Mouse (Mus musculus) spleen, postnatal 4 days (tissue): Measurements from ENCODE around the gene Cep97.
"Not testable (repeated sequence)": the region's sequence is repeated elsewhere in the genome, so short reads cannot be mapped to it uniquely, and the experiment has no call there.

Experiments
- DNase-seq, 2 experiments: peaks; one replicate each; pipeline ENCODE4 v3.0.0; 2022; ENCODE audit warnings: low spot score in 2 of 2

The Cep97 gene

DNA sequence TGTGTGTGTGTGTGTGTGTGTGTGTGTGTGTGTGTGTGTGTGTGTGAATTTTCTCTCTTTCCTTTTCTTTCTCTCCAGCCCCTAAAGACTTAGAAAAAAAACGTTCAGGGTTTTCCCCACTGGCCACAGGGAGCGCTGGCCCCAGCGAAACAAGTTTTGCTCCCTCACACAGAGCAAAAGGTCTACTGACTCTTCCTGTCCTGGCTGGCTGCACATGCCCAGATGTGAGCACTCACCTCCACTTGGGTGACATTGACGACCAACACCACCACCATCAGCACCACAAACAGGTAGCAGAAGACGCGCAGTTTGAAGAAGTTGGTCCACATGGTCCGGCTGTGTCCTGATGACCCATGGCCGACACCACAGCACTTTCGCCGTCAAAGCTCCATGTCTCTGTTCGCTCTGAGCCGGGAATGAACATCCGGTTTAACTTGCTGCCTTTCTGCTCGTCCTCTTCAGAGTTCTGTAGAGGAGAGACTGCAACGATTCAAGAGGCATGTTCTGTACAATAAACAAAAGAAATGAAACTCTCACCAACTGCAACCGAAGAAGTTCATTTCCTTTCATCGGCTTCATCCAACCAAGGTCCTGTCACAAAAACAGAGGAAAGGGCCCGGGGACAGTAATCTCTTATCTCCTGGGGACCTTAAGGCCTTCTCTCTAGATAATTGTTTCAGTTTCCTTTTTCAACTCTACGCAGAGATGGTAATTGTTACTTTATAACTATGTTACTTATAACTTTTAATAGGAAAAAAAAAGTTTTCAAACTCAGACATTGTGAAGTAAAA, 44.1 kb downstream of the Cep97 start:
- DNase-seq: no peak

DNA sequence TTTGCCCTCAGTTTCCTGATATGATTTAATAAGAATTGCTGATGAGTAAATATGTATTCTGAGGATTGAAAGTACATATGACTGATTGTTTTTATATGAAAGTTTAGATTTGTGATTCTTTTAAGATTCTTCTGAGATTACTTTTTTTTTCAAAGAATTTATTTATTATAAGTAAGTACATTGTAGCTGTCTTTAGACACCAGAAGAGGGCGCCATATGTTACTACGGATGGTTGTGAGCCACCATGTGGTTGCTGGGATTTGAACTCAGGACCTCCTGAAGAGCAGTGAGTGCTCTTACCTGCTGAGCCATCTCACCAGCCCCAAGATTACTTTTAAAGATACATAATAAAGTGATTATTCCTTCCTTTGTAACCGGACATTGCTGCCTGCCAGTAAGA, 45.2 kb downstream of the Cep97 start:
- no peak for DNase-seq

DNA sequence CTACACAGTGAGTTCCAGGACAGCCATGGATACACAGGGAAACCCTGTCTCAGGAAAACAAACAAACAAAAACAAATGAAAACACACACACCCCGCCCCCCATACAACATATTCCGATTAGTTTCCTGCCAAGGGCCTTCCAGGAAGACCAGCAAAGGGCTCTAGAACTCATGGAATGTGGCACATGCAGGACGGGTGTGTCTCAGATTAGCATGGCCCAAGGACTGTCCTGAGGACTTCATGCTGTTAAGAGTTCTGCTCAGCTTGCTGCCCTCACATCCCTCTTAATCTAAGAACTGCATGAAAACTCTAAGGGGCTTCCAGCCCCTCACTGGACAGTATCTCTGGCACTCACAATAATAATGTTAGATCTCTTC, 46.1 kb downstream of the Cep97 start:
- DNase-seq: no peak

DNA sequence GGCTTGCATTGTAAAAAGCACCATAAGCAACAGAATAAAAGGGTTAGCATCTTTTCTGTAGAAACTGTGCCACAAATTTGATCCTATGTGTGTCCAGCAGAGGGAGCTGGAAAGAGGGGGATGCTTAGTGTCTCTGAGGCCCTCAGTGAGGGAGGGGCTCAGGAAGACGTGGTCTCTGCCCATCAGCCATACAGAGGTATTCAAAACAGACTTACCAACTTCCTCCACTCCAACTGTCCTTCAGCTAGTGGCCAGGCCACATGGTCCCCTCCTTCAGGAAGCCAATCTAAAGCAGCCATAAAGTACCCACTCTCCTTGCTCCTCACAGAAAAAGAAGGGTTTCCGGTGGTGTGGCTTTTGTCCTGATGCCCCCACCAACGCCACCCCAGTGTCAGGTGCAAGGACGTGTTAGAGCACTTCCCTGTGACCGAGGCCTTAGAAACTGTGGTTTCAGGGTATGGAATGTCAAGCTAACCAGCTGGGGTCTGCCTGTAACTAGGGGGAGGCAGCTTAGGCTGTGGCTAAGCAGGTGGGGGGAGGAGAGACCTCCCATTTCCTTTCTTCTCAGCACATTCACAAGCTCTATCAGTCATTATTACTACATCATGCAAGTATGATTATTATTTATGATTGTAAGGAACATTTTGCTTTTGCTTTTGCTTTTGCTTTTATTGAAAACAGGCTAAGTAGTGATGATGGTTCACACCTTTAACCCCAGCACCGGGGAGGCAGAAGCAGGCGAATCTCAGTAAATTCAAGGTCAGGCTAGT, 46.7 kb downstream of the Cep97 start:
- DNase-seq: no peak

DNA sequence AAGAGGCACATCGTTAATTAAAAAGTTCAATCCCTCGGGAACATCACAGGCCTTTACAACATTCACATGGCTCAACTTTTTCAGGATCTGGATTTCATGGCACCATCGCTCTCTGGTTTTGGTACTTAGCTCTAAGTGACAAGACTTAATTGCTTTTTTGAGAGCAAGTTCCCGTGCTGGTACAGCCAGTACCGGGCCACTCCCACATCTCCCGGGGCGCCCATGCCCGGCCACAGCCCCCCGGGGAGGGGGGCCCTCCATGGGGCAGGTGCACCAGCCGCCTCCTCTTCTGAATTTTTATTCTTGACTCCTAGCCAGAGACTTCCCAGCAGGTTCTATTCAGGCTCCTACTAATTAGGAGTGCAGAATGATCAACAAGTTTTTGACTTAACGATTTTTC, 50.4 kb downstream of the Cep97 start:
- no peak for DNase-seq

DNA sequence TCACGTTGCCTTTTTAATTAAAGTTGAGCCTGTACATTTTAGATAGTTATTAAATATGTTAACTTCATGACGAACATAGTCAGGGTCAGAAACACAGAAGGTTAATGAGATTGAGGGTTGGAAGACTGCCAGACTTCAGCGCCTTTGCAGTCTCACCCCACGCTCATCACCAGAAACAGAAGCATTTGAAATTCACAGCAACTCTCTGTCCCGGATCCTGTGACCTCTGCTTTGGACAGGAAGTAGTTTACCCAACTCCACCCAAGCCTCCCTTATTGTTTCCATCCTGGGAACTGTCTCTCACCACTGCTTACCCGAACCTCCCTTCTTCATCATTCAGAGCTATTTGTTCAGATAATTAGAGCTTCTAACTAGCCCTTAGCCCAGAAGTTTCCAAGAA, 58.6 kb downstream of the Cep97 start:
- DNase-seq: no peak

DNA sequence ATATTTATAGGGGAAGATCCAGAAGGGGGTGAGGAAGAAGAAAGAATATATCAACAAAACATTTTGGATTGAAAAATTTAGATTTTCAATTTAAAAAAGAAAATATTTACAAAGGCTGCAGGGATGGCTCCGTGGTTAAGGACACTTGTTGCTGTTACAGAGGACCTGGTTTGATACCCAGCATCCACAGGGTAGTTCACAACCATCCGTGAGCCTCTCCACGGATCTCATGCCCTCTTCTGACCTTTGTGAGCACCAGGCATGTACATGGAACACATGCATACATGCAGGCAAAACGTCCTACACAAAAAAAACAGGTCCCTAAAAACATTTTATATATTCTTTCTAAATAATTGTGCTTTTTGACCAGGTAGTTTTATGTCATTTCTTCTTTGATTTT, 70.8 kb downstream of the Cep97 start:
- no peak for DNase-seq

DNA sequence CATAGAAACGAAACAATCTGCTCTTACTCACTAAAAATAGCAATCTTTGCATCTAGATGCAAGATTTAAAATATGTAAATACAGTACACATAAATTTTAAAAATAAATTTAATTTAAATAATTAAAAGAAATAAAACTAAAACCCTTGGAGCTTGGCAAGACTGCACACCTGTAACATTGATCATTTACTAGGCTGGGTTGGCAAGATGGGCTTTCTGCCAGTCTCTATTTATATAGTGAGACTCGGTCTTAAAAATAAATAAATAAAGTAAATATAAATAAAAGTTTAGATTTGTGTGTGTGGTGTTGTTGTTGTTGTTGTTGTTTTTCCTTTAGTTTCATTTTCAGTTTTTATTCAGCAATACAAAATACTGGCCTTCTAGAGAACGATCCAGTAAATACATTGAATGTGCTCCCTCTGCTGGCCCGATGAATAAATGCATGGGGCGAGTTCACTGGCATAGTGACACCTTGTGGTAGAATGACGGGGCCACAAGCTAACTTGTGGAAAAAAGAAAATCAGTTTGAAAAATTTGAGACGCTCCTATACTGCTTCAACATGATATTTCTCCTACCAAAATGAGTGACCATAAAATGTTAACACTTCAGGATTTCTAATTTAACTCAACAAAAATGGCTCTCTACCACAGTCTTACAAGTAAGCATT, 71.4 kb downstream of the Cep97 start:
- peak; percentile 71 to 83 for DNase-seq

DNA sequence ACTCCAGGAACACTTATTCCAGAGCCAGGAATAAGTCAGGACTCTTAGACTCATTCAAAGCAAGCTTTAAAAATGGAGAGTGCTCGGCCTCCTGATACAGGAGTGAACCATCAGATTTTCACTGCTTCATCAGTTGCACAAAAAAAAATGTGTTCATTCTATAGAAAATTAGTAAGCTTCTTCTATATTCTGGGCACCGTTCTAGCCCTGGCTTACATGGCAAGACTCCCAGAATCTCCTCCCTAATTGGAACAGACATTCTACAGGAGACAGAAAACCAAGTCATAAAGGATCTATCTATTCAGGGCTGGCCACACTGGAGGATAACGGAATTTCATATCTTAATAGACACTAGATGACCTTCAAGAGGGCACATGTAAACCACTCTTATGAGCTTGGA, 73.6 kb downstream of the Cep97 start:
- DNase-seq: no peak

DNA sequence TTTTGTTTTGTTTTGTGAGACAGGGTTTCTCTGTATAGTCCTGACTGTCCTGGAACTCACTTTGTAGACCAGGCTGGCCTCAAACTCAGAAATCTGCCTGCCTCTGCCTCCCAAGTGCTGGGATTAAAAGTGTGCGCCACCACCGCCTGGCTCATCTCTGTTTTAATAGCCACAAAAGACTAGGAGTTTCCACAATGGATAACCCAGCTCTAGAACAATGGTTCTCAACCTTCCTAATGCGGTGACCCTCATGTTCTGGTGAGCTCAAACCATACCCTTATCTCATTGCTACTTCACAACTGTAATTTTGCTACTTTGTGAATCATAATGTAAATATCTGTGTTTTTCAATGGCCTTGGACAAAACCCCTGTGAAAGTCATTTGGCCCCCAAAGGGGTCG, 75.2 kb downstream of the Cep97 start:
- not testable (repeated sequence) for DNase-seq

DNA sequence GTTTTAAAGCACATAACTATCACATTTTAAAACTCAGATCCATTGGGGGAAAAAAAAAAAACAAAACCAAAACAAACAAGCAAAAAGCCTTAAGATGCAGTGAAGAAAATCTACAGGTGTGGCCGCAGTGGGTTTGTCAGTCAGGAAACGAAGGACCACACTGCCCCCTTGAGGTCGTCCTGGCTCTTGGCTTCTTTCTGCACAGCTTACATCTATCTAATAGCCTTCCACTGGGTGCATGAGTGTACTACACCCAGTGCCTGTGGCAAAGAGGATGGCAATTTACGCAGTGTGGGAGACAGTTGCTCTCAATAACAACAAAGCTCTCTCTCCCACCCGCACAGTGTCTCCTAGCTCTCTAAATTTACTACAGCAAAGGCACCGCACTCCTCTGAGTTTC, 76.2 kb downstream of the Cep97 start:
- DNase-seq: peak; percentile 65 to 87

DNA sequence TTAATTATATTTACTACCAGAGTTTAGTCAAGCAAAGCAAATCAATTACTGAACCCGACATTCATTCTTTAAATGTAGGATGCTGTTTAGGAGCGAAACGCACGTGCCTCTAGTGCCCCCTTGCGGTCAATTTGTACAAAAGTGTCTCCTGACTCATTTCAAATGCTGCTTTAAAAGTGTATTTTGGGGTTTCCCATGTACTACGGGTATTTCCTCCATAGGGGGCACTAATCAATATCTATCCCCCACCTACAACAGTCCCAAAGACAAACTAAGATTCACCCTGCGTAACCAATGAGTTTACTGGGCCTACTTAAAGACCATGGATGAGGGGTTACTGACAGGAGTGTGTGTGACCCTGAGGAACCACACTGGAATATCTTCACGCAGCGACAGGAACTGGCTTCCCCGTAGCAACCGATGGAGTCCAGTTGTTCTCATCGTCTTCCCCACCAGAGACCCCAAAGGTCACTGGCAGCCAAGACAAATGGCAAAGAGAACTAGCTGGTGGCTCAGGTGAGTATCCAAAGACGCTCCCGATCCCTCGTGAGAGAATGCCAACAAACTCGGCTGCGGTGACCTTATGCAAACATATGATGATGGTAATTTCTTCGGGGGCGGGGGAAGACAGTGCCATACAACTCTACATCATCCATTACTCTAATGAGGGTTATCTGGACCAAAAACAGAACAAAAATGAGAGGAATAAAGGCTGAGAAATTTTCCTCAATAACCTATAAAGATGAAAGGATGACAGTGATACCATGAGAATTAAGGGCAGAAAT, 81.5 kb downstream of the Cep97 start:
- DNase-seq: peak; percentile 65 to 88

DNA sequence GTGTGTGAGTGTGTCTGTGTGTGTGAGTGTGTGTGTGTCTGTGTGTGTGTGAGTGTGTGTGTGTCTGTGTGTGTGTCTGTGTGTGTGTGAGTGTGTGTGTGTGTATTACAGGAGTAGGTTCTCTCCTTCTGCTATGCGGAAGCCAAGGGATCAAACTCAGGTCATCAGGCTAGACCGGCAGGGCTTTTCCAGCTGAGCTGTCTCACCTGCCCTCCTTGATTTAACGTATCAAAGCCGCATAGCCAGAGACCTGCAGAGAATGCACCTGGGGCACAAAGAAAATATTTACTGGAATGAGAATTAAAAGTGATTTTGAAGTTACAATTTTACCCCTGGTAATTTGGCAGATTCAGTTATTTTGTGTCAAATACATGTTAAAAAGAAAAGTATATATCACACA, 82.1 kb downstream of the Cep97 start:
- DNase-seq: no peak

DNA sequence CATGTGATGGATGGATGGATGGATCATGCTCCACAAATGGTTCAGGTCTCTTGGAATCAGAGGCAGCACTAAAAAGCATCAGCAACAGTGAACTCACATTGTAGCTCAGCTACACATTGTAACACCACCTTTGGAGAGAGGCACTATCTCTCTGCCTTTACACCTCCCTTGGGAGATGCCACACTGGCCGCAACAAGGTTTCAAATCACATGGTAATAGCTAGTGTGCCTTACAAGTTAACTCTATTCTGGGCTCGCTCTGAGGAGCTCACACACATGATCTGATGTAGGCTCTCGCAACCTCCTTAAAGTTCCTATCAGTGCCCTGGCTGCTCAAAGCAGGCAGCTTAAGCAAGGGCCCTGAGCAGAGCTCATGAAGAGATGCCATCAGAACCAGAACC, 84.2 kb downstream of the Cep97 start:
- no peak for DNase-seq
